Mouse (Mus musculus) ovary, postnatal 14 days (tissue): ENCODE measurements around the gene Rnf223.

ENCODE experiments used
- DNase-seq: peaks from one replicate; pipeline ENCODE4 v3.0.0; 2022; ENCODE audit warnings: low spot score

Gene Rnf223

GRCm38 (mm10) chr4:156130436-156130835 lies at the start of gene Rnf223:
Gene Rnf223 (plus strand): TSS chr4:156130513.
- no peak for DNase-seq

GRCm38 (mm10) chr4:156082621-156083234 lies 47.6 kb upstream of the Rnf223 start:
- DNase-seq: no peak

DNA sequence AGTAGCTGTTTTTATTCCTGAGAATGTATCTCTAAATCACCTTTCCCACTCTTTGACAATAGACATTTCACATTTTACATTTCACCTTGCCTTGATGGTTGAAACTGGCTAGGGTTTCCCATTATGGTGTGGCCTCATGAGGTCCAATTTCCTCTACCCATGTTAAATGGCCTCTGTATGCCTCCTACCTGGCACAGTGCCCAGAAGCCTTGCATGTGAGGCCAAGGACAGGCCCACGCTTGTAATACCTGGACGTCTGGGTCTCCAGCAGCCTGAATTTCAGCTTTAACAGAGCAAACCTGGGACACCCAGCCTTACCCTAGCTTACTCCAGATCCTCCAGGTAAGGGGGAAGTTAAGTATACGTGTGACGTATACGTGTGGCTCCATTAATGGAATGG lies 47.0 kb upstream of the Rnf223 start:
- peak; percentile 53 for DNase-seq

GRCm38 (mm10) chr4:156084096-156084879 lies 46.0 kb upstream of the Rnf223 start:
- no peak for DNase-seq

DNA sequence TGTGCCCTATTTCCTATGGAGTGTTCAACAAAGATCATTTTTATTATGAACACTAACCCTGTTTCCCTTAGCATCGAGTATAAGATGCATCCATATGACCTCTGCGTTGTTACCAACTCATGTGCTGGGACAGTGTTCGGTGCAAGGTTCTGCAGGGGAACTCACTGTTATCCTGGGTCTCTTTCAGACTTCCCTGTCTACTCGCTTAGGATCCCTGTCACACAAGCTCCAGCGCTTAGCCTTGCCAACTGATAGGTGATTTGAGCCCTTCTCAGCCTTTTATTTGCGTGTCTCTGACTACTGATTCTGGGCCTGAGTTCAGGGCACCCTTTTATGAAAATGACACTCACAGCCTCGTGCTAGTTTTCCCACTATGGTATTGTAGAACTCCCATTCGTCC lies 45.1 kb upstream of the Rnf223 start:
- DNase-seq: no peak

DNA sequence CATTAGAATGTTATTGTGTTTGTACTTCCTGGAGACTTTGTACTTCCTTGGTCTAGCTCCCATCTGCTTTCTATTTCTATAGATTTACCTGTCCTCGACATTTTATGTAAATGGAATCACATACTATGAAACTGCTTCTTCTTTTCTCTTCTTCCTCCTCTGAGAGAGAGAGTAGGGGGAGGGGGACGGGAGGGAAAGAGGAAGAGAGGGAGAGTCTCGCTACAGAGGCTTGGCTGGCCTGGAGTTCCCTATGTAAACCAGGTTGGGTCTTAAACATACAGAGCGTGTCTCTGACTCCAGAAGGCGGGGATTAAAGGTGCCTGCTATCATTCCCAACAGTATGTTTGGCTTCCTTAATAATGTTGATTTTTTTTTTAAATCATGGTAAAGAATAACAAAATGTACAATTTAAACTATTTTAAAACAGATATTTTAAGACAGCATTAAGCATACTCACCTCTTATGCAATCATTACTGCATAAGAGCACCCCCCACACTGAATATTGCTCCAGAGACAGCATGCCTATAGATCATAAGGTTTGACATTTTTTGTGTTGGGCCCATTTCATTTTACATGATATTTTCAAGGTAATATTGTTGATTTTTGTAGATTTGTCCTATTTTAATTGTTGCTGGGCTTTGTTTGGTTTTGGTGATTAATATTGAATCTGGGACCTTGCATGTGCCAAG lies 42.8 kb upstream of the Rnf223 start:
- no peak for DNase-seq

GRCm38 (mm10) chr4:156091236-156091635 lies 39.1 kb upstream of the Rnf223 start:
- no peak for DNase-seq

DNA sequence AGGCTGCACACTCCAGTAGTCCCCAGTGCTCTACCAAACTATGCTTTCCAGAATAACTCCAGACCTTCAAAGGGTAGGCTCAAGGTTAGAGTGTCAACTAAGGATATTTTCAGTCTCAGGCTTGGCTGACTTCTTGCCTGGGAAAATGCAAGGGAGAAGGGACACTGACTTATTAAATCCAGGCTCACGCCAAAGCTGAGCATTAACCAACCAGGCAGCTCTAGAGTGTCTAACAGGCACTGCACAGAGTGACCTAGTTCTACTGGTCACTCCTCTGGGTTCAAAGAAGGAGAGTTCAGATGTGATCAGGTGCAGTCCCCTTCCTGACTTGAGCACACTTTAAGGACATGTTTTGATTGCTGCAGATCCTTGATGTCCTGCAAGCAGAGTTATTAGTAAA lies 37.5 kb upstream of the Rnf223 start:
- DNase-seq: no peak

GRCm38 (mm10) chr4:156093758-156094157 lies 36.6 kb upstream of the Rnf223 start:
- no peak for DNase-seq

DNA sequence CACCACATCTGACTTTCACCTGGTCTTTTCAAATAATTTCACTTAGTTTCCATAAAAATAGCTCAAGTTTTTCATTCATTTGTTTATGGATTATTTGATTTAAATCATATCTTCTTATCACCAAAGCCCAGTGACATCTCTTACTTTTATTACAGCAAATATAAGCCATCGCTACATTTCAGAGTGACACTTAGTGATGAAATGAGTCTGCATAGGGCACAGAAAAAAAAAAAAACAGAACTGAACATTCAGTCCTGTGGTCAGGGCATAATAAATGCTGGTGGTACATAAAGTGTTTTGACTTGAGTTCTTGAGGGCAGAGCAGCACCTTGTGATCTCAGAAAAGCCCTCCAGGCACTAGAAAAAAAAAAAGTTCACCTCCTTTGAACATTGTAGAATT lies 34.1 kb upstream of the Rnf223 start:
- no peak for DNase-seq

DNA sequence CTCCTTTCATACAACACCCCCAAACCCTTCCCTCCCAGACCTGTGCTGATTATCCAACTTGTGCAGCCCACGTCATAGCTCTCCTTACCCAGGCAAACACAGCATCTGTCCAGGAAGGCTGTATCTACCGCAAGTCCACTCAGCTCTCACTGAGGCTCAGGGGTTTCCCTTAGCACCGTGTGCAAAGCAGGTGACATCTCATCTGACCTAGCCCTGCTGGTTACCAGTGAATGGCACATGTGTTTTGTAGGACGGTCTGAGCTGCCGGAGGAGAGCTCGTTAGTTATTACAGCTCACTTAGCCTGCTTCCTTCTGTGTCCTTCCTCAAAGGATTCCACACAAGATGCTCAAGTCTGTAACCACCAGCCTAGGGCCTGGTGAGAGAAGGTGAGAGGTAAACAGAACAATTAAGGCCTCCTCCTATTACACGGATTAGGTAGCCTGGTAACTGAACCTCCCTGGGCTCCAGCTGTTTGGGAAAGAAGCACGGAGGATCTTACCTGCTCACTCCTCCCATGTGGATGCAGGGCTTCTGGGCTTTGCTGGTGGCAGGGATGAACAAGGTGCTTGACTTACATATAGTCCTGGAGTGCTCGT lies 32.4 kb upstream of the Rnf223 start:
- DNase-seq: no peak

DNA sequence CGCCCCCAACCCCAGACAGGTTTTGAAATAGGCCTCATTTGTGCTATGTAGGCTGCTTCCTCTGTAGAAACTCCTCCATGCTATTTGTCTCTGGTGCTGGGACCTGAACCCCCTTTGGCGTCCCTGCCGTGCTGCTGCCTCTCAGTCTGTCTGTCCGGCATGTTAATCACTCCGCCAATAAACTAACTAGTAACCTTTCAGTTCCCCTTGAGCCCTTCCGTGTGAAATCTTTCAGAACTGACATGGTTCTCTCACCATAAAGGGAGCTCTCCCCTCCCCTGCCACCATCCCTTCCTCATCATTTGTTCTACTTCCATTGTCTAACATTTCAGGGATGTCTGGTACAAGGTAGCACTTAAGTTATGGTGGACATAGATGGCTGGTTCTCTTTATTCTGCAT lies 30.9 kb upstream of the Rnf223 start:
- DNase-seq: no peak

DNA sequence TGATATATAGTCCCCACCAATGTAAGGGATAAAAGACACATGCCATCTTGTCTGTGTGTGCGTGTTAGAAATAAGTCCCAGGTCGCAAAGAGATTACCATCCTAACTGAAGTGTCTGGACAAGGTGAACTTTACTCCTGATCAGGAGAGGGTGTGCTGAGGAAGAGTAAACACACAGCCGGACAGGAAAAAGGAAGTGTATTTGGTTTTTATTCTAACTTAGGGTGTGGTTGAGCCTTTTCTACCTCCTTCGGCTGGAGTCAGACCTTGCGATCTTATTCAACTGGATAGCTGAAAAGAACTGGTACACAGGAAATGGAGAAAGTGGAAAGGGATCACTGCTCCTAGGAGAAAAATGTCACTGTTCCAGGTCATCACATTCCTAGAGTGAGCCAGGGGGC lies 29.8 kb upstream of the Rnf223 start:
- no peak for DNase-seq

- DNase-seq: no peak
These were observed 28.8 kb upstream of the Rnf223 start for GRCm38 (mm10) chr4:156101481-156101903.

- DNase-seq: no peak
These were observed 27.0 kb upstream of the Rnf223 start for GRCm38 (mm10) chr4:156103342-156103741.

DNA sequence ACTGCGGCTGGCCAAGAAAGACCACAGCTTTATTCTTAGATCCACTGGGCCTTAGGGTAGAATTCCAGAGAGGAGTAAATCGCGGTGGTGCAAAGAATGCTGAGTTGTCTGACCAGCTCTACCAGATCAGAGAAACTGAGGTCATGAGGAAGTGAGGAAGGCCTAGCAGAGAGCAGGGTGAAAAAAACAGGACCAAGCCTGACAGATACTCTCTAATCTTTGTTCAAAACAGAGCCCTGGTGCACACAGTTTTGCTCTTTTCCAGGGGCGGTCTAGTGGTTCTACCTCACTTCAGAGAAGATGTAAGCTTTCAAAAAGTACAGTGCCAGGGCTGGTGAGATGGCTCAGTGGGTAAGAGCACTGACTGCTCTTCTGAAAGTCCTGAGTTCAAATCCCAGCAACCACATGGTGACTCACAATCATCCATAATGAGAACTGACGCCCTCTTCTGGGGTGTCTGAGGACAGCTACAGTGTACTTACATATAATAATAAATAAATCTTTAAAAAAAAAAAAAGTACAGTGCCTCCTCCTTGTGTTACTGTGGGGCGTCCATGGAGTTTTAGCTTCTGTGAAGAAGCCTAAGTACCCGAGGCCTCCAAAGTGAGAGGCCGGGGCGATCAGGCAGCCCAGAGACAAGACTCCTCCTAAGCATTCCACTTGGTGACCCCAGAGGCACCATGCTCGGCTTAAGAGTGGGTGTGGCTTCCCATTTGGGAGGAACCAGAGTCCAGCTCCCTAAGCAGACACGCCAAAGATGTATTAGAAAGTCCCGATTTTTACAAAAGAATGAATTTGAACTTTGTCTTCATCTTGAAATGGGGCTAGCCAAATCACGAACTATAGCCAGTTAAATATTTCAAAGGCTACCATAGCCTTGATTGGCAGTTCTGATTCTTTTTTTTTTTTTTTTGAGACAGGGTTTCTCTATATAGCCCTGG lies 21.4 kb upstream of the Rnf223 start:
- peak; percentile 34 for DNase-seq

DNA sequence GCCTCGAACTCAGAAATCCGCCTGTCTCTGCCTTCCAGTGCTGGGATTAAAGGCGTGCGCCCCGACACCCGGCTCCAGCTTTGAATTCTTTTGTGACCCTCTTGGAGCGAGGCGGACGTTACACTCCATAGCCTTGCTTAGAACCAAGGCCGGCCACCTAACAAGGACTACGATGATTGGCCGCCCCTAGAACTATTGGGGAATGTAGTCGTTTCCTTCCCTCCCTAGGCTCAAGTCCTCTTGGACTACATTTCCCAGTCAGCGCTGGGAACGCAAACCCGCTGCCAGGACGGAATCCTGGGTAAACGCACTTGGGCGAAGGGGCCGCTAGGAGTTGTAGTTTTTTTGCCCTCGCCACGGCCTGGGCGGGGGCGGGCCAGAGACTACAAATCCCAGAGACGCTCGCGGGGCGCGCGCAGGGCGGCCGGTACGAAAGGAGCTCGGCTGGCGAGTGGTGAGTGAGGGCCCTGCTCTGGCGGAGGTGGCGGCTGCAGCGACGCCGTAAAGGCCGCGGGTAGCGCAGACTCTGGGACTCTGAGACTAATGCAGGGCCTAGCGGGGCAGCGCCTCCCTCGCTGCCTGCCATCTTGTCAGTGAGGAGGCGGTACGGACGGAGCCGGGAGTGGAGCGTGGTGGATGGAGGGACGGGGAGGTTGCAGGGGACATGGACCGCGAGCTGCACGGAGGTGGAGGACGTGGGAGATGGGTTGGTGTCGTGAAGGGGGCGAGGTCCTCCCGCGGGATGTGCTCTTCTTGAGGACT lies 20.6 kb upstream of the Rnf223 start, which contains the start of gene 9430015G10Rik:
TSS of gene 9430015G10Rik (plus strand) at position 413 of the 762 bp plus-strand sequence.
- peak; percentile 95 for DNase-seq

DNA sequence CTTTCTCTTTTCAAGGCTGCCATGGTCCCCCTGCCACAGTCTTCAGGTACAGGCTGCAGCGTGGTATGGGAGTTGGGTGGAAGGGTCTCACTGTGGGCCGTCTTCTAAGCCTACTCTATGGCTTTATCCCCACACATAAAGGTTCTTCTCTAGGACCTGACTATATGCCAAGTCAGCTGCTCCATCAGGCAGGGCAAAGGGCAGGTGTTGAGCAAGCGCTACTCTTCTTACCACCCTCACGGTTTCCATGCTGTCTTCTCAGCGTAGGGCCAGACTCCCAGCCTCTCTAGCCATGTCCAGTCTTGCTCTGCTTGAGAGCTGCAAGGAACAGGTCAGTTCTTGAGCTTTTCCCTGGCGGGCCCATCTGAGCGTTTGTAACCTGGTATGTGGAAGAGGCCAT lies 6.2 kb upstream of the Rnf223 start:
- no peak for DNase-seq

- DNase-seq: no peak
These were observed 4.9 kb upstream of the Rnf223 start for GRCm38 (mm10) chr4:156125393-156125792.

- DNase-seq: no peak
These were observed 3.5 kb upstream of the Rnf223 start for GRCm38 (mm10) chr4:156126841-156127240.

DNA sequence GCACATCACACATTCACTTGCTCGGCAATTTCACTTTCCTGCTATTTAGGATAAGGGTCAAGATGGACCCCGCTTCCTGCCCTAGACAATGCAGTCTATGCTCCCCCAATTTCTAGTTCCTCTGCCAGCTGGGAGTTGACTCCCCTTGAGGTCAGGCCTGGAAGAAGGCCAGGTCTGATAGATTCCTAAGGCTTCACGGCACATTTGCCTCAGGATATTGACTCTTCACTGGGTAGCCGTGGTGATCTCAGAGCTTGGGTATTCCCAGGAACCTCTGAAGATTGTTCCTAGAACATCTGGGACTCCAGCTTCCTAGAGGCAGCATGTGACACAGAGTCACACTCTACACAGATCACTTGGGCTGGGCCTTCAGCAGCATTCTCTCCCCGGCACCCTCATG lies 1.6 kb upstream of the Rnf223 start:
- no peak for DNase-seq
